Mouse (Mus musculus): ENCODE data around the gene Agxt.

GRCm38 (mm10) chr1:93135036-93135526 is at the start of gene Agxt:
- no peak for TF ChIP-seq POLR2A (IDR thresholded peaks at IDR 0.05; ENCODE audit: insufficient read depth, low read length)
- no peak for TF ChIP-seq CTCF (IDR thresholded peaks at IDR 0.05; ENCODE audit: low read depth, low read length)
- TF ChIP-seq EP300 (IDR thresholded peaks at IDR 0.05; ENCODE audit: insufficient read depth, low read depth, low read length) = no peak

Data from ES-Bruce4 (cell line).